Mouse (Mus musculus) CD4-positive, CD25-positive, alpha-beta regulatory T cell, adult 9 weeks (primary cell): ENCODE results near the gene Shtn1. TPM values are rescaled to one million over a fixed set of nuclear protein-coding genes. Genes with fewer than 3 reads are reported as not detected.

Experiments used
- polyA plus RNA-seq: library from polyadenylated mRNA; unstranded; fragments of 100-300 nt; shearing (Covaris generic); gene quantifications from one replicate; pipeline ENCODE4 v1.2.1, GENCODE M21; 2017

Shtn1 gene
- 2.0 TPM for polyA plus RNA-seq

DNA sequence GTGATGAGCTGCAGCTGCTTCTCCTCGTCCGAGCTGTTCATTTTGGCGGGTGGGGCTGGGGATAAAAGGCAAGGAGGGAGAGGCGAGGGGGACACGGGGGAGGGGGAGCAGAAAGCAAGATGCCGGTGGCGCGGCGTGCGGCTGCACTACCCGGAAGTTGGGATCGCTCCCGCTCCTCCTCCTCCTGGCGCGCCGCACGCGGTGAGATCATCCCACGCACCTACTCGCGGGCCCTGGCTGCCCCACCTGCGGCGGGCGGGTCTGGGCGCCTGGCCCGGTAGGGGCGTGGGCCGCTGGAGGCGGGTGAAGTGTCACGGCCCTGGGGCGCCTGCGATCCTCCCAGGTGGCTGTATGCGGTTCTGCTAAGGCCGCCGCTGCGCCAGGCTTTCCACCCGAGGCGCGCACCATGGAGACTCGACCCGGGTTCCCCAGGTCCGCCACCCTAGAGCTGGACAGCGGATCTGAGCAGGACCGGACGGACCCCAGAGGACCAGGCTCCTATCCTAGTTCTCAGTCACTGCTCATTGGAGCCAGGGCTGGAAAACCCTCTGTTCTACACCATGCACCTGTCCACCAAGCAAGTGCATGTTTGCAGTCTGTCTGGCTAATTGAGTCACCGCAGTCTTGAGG, at the start of gene Shtn1:
Gene Shtn1, minus strand, starts transcription at position 629 of the 630 bp plus-strand sequence.

DNA sequence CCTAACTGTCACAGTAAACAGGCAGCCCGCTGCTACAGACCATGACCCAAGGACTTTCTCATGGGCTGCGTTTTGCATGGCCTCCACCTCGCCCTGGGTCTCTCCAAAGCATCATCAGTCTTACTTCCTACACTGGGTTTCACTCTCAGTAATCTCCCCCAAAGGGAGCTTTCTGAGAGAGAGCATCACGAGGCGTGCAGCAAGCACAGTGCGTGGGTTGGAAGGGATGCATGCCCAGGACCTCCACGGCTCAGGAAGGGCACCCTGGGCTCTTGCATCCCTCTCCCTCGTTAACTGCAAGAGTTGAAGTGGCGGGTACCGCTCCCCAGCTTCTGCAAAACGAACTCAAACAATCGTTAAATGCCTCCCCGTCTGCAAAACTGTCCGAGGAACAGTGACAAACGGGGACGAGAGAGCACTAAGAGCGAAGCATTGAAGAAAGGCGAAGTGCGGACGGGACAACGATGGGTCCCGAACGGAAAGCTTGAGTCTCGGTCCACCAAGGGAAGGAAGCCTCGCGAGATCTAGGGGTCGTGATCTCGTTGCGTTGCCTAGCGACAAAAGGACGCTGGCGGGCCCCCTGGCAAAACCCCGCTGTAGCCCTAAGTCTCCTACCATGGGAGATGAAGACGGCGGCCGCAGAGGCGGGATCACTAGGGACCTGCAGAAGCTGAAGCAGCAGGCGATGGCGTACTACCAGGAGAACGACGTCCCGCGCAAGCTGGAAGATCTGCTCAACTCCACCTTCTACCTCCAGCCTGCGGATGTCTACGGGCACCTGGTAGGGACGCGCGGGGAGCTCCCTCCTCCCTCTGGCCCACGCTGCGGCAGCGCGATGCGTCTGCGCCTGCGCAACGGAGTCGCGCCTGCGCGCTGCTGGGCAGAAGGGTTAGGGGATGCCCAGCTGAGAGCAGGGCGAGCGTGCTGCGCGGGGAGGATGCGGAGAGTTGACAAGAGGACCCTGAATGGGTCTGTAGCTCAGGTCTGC, 132.8 kb downstream of the Shtn1 start, which contains the start of the genes Eno4 and Hspa12a:
Gene Eno4, plus strand, starts transcription at position 585 of the 988 bp plus-strand sequence.
Gene Hspa12a, minus strand, starts transcription at position 814 of the 988 bp plus-strand sequence.

Other genes with a start within 250 kb of the Shtn1 start
- gene Eno4, start 132.7 kb downstream of the Shtn1 start, polyA plus RNA-seq = not detected
- gene Hspa12a, start 132.4 kb downstream of the Shtn1 start, polyA plus RNA-seq = 3.3 TPM
- gene Vax1, start 94.0 kb upstream of the Shtn1 start, polyA plus RNA-seq = not detected
- gene Kcnk18, start 143.1 kb upstream of the Shtn1 start, polyA plus RNA-seq = not detected
- gene Slc18a2, start 184.8 kb upstream of the Shtn1 start, polyA plus RNA-seq = 7.1 TPM
- gene Rps12-ps3, start 246.2 kb upstream of the Shtn1 start, polyA plus RNA-seq = 105 TPM